Mouse (Mus musculus) ES-Bruce4 (cell line): ENCODE data around the gene Ssr2. TPM values are rescaled to one million over a fixed set of nuclear protein-coding genes. Genes with fewer than 3 reads are reported as not detected.

Source experiments
- H3K27ac ChIP-seq: 2 replicates; pipeline ENCODE4 v1.5.1; 2012; ENCODE audit warnings: low read length, inconsistent platforms; ENCODE audit not compliant: insufficient read depth
- H3K27me3 ChIP-seq: 2 replicates; pipeline ENCODE4 v1.6.1; 2012; ENCODE audit warnings: mild to moderate bottlenecking, low read length, inconsistent platforms; ENCODE audit not compliant: control insufficient read depth, poor library complexity, insufficient read depth, severe bottlenecking
- H3K36me3 ChIP-seq: 2 replicates; pipeline ENCODE4 v1.6.1; 2012; ENCODE audit warnings: inconsistent platforms, mild to moderate bottlenecking, low read length, moderate library complexity; ENCODE audit not compliant: control insufficient read depth, poor library complexity, insufficient read depth, severe bottlenecking
- H3K4me1 ChIP-seq: one replicate; pipeline ENCODE4 v1.8.1; 2011; ENCODE audit warnings: low read length; ENCODE audit not compliant: control insufficient read depth, insufficient read depth
- H3K4me3 ChIP-seq: 2 replicates; pipeline ENCODE4 v1.5.1; 2011; ENCODE audit warnings: low read depth, mild to moderate bottlenecking, low read length
- H3K9ac ChIP-seq: 2 replicates; pipeline ENCODE4 v1.6.1; 2012; ENCODE audit warnings: low read depth, mild to moderate bottlenecking, inconsistent platforms; ENCODE audit not compliant: poor library complexity, severe bottlenecking
- H3K9me3 ChIP-seq: replicated peaks from 2 replicates; pipeline ENCODE4 v1.6.1; 2012; ENCODE audit warnings: mild to moderate bottlenecking, low read length, inconsistent platforms; ENCODE audit not compliant: control insufficient read depth, poor library complexity, insufficient read depth, severe bottlenecking
- CTCF ChIP-seq: IDR thresholded peaks from one replicate; pipeline ENCODE4 v1.8.1; 2011; ENCODE audit warnings: low read depth, low read length
- EP300 ChIP-seq: IDR thresholded peaks from 2 replicates; pipeline ENCODE4 v1.6.1; 2011; ENCODE audit warnings: low read depth, low read length; ENCODE audit not compliant: insufficient read depth
- POLR2A ChIP-seq: IDR thresholded peaks from one replicate; pipeline ENCODE4 v1.8.1; 2011; ENCODE audit warnings: low read length; ENCODE audit not compliant: insufficient read depth
- polyA plus RNA-seq: library from polyadenylated mRNA; stranded (reverse); fragments of >200 nt; gene quantifications from 2 replicates; pipeline ENCODE4 v1.2.4, GENCODE M21; 2011; ENCODE audit warnings: low read depth; ENCODE audit not compliant: missing spikeins, insufficient read depth, insufficient read length

Ssr2 gene
- polyA plus RNA-seq, 1 experiment, result 348 TPM

DNA sequence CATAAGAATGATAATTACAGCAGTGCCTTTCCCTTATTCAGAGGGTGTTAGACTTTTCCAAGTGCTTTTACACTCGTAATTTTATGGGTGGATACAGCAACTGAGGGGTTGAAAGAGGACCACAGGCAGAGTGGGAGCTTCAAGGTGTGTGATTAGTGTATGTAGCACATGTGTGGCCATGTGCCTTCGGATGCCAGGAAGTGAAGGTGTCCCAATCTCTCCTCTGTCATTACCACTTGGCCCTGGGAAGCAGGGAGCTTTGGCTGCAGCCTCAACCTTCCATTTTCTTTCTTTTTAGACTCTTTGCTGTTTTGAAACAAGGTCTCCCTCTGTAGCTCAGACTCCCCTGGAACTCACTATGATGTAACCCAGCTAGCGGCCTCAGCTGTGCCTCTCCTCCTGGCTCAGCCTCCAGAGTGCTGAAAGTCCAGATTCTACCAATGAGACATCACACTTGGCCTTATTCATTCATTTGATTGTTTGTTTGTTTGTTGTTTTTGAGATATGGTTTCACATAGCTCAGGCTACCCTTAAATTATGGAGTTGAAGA, 41.4 kb downstream of the Ssr2 start:
- no peak for TF ChIP-seq POLR2A
- Histone ChIP-seq H3K9ac (peak overlapping the region; percentile 55), H3K4me3 (no peak overlapping the region; the same call in 1 of the 2 replicates), H3K9me3 (no peaks in the 10 kb centered on the region), H3K36me3 (no peaks in the 10 kb centered on the region; the same call in 1 of the 2 replicates), H3K27ac (no peak overlapping the region), H3K27me3 (no peaks in the 10 kb centered on the region), H3K4me1 (peaks cover 4% of the 10 kb centered on the region)

DNA sequence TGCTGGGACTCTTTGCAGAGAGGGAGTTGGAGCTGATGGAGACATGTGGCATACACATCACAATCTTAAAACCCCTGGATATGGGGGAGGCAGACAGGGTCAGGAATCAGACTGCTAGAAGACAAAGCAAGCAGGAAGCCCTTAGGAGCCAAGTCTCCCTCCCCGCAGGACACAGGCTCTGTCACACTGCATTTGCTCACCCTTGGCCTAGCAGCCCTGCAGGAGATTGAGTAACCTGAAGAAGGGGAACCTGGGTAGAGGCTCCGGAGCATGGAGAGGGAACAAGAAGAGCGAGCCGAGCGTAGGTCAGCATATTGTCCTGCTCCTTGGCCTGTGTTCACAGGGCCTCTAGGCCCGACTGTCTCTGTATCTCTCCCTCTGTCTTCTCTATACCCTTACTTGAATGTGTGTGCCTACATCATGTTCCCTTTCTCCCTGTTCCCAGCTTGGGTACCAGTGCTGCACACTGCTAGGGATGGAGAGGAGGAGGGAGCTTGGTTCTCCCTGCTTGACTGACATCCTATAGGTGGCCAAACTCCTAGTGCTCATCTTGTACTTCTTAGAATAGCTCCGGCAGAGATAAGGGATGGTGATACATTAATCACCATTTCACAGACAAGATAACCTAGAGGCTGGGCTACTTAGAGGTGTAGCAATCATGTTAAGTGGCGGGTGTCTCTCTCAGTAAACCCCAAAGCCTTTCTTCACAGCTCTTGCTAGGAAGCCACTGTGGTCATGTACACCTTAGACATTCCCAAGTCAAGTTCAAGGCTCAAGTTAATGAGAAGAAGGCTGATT, 42.6 kb downstream of the Ssr2 start:
- no peak overlapping the region for H3K27ac ChIP-seq
- peaks cover 4% of the 10 kb centered on the region for H3K4me1 ChIP-seq
- H3K27me3 ChIP-seq, result no peaks in the 10 kb centered on the region
- no peak overlapping the region for H3K9ac ChIP-seq
- H3K4me3 ChIP-seq, result no peak overlapping the region
- no peaks in the 10 kb centered on the region; the same call in 1 of the 2 replicates for H3K36me3 ChIP-seq
- peaks cover 6% of the 10 kb centered on the region for H3K9me3 ChIP-seq
- no peak for TF ChIP-seq CTCF
- TF ChIP-seq POLR2A, result no peak
- no peak for TF ChIP-seq EP300

DNA sequence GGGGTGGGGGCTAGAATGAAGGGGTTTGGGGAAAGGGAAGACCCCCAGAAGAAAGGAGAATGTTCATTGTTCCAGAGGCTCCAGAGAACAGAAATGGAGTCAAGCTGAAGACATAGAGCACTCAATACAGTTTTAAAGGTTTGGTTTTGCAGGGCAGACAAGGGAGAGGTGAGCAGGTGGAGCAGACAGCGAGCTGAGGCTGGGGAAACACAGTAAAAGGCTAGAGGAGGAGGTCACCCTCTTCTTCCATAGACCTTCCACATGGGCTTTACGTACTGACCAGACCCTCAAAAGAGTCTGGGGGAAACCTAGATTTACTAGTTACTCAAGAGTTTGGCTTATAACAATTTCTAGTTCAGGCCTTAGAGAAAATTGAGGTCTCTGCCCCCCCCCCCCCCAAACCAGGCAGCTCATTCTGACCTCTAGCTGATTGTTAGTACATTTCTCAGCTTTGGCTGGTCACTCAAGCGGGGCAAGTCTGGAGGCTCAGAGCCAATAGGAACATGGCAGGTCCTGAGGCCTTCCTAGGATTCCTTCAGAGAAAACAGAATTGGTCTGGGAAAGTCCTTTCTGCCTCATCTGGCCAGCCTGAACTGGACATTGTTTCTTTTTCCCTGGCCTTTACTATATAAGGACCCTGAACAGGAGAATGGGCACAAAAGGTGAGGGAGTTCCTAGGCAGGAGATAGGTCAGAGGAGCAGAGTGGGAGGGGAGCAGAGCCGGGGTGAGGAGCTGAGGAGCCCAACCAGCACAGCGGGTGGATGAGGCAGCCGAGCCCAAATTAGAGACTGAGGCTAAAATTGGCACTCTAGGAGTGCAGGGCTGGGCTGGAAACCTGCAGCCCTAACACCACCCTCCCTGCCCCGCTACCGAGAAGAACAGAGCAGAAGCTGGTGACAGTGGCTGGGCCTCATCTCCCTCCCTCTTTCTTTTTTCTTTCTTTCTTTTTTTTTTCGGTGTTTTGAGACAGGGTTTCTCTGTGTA, 43.7 kb downstream of the Ssr2 start:
- Histone ChIP-seq H3K9ac (0 out of 2 replicates have a peak overlapping the region, but pooled peaks have one; percentile 18), H3K4me3 (no peak overlapping the region), H3K27me3 (no peaks in the 10 kb centered on the region), H3K27ac (no peak overlapping the region), H3K4me1 (peaks cover 6% of the 10 kb centered on the region), H3K36me3 (no peaks in the 10 kb centered on the region; the same call in 1 of the 2 replicates), H3K9me3 (peaks cover 6% of the 10 kb centered on the region)
- no peak for TF ChIP-seq CTCF
- TF ChIP-seq EP300, result no peak
- no peak for TF ChIP-seq POLR2A

DNA sequence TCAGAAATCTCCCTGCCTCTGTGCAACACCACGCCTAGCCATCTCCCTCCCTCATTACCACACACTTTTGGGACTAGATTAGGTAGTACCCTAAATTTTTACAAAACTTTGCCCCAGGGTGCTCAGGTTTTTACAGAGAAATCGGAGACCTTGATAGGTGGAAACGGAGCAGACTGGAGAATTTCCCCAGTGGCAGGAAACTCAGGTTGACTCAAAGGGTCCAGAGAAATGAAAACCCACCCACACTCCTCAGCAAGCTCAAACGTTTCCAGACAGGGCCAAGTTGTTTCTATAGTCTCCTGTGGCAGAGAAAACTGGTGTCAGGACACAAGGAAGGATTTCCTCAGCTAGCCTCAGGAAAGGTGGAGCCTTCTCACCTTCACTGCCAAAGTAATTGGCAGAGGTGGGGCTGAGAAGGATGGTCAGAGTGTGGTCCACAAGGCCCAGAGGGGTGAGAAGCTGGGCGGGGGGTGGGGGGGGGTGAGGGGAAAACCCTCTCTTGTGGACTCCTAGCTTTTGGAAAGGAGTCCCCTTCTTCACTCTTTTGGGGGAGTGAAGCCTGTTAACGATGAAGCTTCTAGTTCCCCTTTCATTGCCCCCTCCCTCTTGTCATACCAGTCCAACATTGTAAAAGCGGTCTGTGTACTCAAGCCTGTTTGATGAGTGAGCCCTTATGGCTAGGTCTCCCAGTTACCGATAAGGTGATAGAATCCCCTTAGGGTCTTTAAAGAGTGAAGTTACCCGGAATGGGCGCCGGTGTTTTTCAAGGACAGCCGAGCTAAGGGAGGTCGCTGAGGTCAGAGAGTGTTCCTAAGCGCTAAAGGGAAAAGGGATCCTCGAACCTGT, 44.7 kb downstream of the Ssr2 start:
- H3K4me1 ChIP-seq, result peaks cover 7% of the 10 kb centered on the region
- TF ChIP-seq POLR2A (no peak), CTCF (no peak)

DNA sequence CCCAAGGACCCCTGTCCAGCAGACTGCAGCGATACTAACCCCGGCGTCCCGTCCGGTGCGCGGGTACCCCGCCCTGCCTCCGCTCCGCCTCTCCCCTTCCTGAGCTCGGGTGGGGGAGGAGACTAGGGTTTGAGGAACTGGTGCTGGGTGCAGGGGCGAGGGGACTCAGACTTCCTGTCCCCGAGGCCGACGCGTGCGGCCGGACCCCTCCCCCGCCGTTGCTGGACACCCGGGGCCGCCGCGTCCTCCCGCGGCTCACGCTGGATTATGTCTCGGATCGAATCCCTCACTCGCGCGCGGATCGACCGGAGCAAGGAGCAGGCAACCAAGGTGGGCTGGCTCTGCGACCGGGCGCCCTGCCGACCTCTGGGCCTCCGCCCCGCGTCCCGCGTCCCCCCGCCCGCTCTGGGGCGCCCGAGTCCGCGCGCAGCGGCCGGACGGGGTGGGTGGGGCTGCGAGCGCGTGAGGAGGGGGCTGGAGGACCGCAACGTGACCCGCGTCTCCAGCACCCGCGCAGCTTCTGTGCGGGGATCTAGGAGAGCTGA, 45.4 kb downstream of the Ssr2 start:
- peaks cover 2% of the 10 kb centered on the region; the same call in 1 of the 2 replicates for H3K36me3 ChIP-seq
- peaks cover 6% of the 10 kb centered on the region for H3K9me3 ChIP-seq
- H3K9ac ChIP-seq, result peak overlapping the region; percentile 85
- peak overlapping the region; percentile 51 for H3K27ac ChIP-seq
- TF ChIP-seq POLR2A (peak; percentile 30), EP300 (0 out of 2 replicates have a peak, but pooled peaks have one; percentile 46), CTCF (no peak)
- H3K4me3 ChIP-seq, result peak overlapping the region; percentile 82
- H3K27me3 ChIP-seq, result no peaks in the 10 kb centered on the region
- peaks cover 10% of the 10 kb centered on the region for H3K4me1 ChIP-seq

More for the DNA sequence above, 44.7 kb downstream of the Ssr2 start:
- H3K27ac ChIP-seq, result peak overlapping the region; percentile 51
- H3K36me3 ChIP-seq, result peaks cover 2% of the 10 kb centered on the region; the same call in 1 of the 2 replicates
- peaks cover 6% of the 10 kb centered on the region for H3K9me3 ChIP-seq
- H3K4me3 ChIP-seq, result peak overlapping the region; percentile 82
- H3K9ac ChIP-seq, result peak overlapping the region; percentile 85
- H3K27me3 ChIP-seq, result no peaks in the 10 kb centered on the region
